Mouse (Mus musculus): ENCODE results near the gene Mrpl9.

- no peak for TF ChIP-seq POLR2A (IDR thresholded peaks at IDR 0.05; ENCODE audit: control insufficient read depth, extremely low read depth, insufficient read depth, low read length, poor library complexity)
- TF ChIP-seq CTCF (IDR thresholded peaks at IDR 0.05; ENCODE audit: borderline replicate concordance, control insufficient read depth, extremely low read depth, insufficient read depth, low read length, poor library complexity), result no peak
These were observed 12.1 kb upstream of the Mrpl9 start for GRCm38 (mm10) chr3:94430980-94431379.

All from thymus, adult 2 months (tissue).